Mouse (Mus musculus) megakaryocyte-erythroid progenitor cell, adult 5-6 weeks (primary cell): ENCODE measurements around the gene Itgb4. TPM values are rescaled to one million over a fixed set of nuclear protein-coding genes. Genes with fewer than 3 reads are reported as not detected.
"Not testable (repeated sequence)": the region's sequence is repeated elsewhere in the genome, so short reads cannot be mapped to it uniquely, and the experiment has no call there.

Experiments
- ATAC-seq: replicated peaks from 2 replicates; pipeline ENCODE4 v1.8.0; 2016; ENCODE audit warnings: mild to moderate bottlenecking, inconsistent platforms; ENCODE audit not compliant: severe bottlenecking, poor library complexity, low FRiP score, low TSS enrichment
- total RNA-seq, 2 experiments: library from RNA; stranded (forward) in 1 of 2; stranded (reverse) in 1 of 2; fragments of 200-1000, 215-1000 nt in 1 of 2; fragments of >200 nt in 1 of 2; fragmentation: Nextera tagmentation in 1 of 2; gene quantifications; 2 replicates each; pipeline ENCODE4 v1.2.3; 2014 to 2017

The Itgb4 gene
- total RNA-seq, 2 experiments from 2014 or later = 0.07 TPM; not detected in 1

DNA sequence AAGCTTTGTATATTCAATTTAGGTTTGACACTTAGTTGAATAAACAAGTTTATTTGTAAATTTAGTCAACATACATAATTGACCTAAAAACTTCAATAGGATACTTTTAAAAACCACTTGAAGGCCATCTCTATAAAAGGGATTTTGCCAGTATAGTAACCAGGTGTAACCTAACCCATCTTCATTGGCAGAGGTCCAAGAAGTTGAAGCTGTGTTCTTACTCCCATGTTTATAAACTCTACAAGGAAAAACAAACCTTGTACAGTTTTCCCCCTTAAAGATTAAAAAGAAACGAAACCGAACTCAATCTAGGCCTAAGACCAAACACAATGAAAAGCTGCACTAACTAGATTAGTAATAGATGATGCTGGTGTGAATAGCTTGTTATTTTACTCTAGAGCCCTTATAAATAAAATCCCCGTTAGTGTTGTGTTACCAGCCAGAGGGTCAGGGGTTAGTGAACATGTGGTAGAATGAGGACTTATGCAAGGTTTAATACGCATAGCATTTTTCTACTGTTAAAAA is 47.8 kb downstream of the Itgb4 start:
- no peak for ATAC-seq

- not testable (repeated sequence) for ATAC-seq
These were observed 48.7 kb downstream of the Itgb4 start for GRCm38 (mm10) chr11:116023074-116023770.

- ATAC-seq = peak; percentile 35
These were observed 49.4 kb downstream of the Itgb4 start for GRCm38 (mm10) chr11:116023771-116024355.

- ATAC-seq = peak; percentile 87
These were observed 49.9 kb downstream of the Itgb4 start for GRCm38 (mm10) chr11:116024356-116024808.

DNA sequence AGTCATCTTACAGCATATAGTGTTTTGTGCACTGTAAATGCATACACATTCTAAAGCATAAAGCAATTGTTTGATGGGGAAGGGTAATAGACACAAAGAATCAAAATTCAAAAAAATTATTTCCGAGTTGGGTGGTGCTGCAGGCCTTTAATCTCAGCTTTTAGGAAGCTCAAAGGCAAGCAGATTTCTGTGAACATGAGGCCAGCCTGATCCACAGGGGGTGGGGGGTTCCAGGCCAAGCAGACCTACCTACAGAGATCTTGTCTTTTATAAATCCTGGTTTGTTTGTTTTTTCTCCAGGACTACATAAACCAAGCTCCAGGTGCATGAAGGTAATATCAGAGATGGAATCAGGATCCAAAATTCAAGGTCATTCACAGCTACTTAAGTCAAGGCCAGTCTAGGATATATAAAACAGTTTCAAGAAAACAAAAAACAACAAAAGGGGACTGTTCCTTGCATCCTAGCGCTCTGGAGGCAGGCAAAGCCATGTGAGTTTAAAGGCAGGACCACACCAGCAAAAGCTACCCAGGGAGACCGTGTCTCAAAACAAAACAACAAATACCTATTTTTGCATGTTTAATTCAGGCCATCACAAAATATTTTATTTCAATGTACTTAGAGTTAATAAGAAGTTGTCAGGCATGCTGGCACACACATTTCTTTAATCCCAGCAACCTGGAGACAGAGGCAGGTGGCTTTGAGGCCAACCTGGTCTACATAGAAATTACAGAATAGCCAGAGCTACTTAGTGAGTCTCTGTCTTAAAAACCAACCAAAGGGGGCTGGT is 50.7 kb downstream of the Itgb4 start:
- ATAC-seq = no peak

DNA sequence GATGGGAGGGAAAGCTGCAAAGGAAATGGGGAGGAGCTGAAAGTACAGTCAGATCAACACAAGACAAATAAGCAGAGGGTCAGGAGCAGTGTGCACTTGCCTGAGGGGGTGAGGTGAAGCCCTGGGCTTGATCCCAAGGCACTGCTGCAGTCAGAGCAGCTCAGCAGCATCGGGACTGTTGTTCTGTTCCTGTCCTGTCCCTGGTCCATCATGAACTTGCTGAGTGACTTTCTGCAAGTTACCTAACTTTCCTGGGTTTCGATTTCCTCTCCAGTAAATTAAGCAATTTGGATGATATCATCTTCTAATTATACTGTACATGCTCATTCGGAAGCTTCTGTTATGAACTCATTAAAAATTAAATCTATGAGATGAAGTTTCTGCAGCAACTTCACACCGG is 53.2 kb downstream of the Itgb4 start, which contains the start of gene H3f3b:
H3f3b (minus strand) TSS at position 207 of the 400 bp plus-strand sequence.
- ATAC-seq = no peak

DNA sequence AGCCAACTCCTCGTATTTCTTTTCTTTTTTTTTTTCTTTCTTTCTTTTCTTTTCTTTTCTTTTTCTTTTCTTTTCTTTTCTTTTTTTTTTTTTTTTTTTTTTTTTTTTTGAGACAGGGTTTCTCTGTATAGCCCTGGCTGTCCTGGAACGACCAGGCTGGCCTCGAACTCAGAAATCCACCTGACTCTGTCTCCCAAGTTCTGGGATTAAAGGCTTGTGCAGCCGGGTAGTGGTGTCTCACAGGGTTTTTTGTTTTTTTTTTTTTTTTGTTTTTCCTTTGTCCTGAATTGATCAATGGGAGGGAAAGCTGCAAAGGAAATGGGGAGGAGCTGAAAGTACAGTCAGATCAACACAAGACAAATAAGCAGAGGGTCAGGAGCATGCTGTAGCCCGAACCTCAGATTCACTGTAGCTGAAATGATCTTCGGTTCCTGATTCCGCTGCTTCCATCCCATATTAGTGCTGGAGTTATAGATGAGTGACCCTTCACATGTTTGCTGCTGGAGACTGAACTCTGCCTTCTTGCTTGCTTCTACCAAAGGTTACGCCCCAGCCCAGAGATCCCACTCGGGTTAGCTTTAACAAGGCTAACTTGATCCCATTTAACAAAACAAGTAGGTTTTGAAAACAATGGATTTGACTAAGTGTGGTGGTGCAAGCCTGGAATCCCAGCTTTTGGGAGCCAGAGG is 53.8 kb downstream of the Itgb4 start:
- no peak for ATAC-seq

- no peak for ATAC-seq
These were observed 54.8 kb downstream of the Itgb4 start for GRCm38 (mm10) chr11:116029086-116029865.

GRCm38 (mm10) chr11:116030088-116030897 is 55.8 kb downstream of the Itgb4 start, which contains the start of gene Unk:
Gene Unk (plus strand): TSS chr11:116030322.
- peak; percentile 89 for ATAC-seq

DNA sequence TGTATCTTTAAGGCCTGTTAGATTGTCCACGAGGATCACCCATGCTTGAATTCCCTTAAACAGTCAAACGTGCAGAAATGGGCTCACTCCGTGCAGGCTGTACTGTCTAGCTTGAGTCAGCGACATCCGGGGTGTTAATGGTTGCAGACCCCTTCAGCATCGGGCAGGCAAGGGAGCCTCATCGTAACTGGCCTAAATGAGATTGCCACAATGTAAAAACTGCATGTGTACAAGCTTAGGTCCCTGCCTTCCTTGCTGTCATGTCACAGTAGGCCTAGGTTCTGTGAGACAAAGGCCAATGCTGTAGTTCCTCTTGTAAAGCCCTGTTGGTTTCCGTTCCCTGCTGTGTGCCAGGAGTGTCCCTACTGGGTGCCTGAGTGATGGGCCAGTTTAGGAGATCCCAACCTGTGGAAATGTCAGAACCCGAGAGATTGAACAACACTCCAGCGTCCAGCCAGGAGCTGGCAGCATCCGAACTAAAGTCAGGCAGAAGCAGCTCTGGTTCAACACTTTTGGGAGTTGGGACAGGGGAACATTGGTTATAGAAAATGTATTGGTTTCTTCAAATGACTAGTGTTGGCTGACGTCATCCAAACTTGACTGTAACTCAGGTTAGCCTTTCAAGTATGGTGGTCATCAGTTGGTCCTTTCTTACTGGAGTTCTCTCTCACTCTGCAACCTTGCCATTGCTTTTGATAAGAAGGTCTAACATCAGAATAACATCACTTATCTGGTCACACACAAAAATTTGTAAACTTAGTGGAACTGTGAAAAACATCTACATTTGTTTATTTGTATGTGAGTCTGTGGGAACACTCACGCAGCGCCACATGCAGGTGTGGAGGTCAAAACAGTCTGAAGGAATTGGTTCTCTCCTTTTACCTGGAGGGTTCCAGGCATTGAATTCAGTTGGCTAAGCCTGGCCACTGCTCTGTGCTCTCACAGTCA is 56.7 kb downstream of the Itgb4 start:
- ATAC-seq = peak; percentile 15; the same call in 1 of the 2 replicates

GRCm38 (mm10) chr11:116034584-116034983 is 60.1 kb downstream of the Itgb4 start:
- no peak for ATAC-seq

GRCm38 (mm10) chr11:116036671-116037070 is 62.2 kb downstream of the Itgb4 start:
- ATAC-seq = no peak

DNA sequence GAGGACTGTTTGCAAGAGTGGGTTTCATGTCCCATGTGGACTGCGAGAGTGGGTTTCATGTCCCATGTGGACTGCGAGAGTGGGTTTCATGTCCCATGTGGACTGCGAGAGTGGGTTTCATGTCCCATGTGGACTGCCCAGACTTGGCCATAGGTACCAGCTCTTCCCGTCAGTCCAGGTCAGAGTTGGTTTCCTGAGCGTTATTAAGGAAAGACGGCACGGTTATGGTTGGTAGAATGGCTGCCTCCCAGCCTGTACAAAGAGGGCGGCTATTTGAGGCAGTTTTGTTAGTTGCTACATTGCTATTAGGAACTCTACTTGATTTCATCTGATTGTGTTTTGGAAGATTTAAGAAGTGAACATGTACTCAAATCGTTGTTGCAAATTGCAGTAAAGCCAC is 63.3 kb downstream of the Itgb4 start:
- no peak for ATAC-seq

DNA sequence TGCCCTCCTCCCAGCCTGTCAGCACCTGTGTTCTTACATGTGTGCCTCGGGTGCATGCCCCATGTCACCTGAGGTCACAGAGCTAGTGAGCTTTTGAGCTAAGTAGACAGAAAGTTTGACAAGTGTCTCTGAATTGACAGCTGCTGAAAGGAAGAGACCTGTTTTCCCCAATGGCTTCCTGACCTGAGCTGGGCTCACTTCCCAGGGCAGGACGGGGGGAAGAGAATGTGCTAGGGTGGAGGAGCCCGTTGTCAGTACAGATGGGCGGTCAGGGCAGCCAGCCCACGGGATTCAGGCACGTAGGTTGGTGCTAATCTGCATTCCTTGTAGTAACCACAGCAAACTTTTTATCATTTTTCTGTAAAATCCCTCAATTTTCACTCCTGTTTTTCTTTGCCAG is 66.1 kb downstream of the Itgb4 start:
- no peak for ATAC-seq

DNA sequence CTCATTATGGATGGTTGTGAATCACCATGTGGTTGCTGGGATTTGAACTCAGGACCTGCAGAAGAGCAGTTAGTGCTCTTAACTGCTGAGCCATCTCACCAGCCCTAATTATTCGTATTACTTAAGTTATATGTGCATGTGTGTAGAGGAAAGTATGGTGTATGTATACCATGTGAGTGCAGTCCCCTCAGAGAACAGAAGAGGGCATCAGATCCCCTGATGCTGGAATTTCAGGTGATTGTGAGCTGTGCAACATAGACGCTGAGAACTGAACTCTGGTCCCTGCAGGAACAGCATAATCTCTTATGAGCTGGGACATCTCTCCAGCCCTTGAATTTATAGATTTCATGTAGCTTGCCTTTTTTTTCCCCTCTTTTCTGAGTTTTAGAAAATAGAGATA is 67.3 kb downstream of the Itgb4 start:
- no peak for ATAC-seq

GRCm38 (mm10) chr11:116042372-116043138 is 68.0 kb downstream of the Itgb4 start:
- no peak for ATAC-seq
